Mouse (Mus musculus) hindbrain, postnatal 0 days (tissue): ENCODE measurements around the gene Acvr1b. TPM values are rescaled to one million over a fixed set of nuclear protein-coding genes. Genes with fewer than 3 reads are reported as not detected.

Source experiments
- ATAC-seq: fragments of 200-750 bp; cut with Nextera tagmentation; 2 replicates; pipeline ENCODE4 v1.8.0; 2017; ENCODE audit warnings: mild to moderate bottlenecking, moderate TSS enrichment, moderate library complexity
- DNase-seq: peaks from one replicate; pipeline ENCODE4 v3.0.0-alpha.2; 2015; ENCODE audit warnings: low spot score
- H3K27ac ChIP-seq: fragments of 300-500 bp; sonication (generic); 2 replicates; pipeline ENCODE4 v1.5.1; 2014; ENCODE audit warnings: mild to moderate bottlenecking
- H3K27me3 ChIP-seq: fragments of 300-500 bp; sonication (generic); 2 replicates; pipeline ENCODE4 v1.6.1; 2014; ENCODE audit warnings: low read length, mixed read lengths; ENCODE audit not compliant: insufficient read depth
- H3K36me3 ChIP-seq: fragments of 300-500 bp; sonication (generic); 2 replicates; pipeline ENCODE4 v1.6.1; 2014; ENCODE audit warnings: low read length, mixed read lengths; ENCODE audit not compliant: insufficient read depth
- H3K4me1 ChIP-seq: fragments of 300-500 bp; sonication (generic); 2 replicates; pipeline ENCODE4 v1.6.1; 2014; ENCODE audit warnings: antibody characterized with exemption, low read length, mixed read lengths; ENCODE audit not compliant: insufficient read depth
- H3K4me2 ChIP-seq: fragments of 300-500 bp; sonication (generic); 2 replicates; pipeline ENCODE4 v1.6.1; 2014; ENCODE audit warnings: low read depth, mild to moderate bottlenecking, low read length, moderate library complexity, mixed read lengths
- H3K4me3 ChIP-seq: fragments of 300-500 bp; sonication (generic); 2 replicates; pipeline ENCODE4 v1.5.1; 2014; ENCODE audit warnings: low read length
- H3K9ac ChIP-seq: fragments of 300-500 bp; sonication (generic); replicated peaks from 2 replicates; pipeline ENCODE4 v1.6.1; 2014; ENCODE audit warnings: mild to moderate bottlenecking, low read length, moderate library complexity, mixed read lengths
- H3K9me3 ChIP-seq: fragments of 300-500 bp; sonication (generic); 2 replicates; pipeline ENCODE4 v1.6.1; 2016; ENCODE audit warnings: low read length, mixed read lengths
- CTCF ChIP-seq: IDR thresholded peaks from 2 replicates; pipeline ENCODE4 v1.5.1; 2016; ENCODE audit warnings: antibody characterized with exemption, control low read depth, low read depth
- WGBS: fragments of 180-500 bp; shearing (Covaris S2); extraction: QIAGEN DNeasy Blood & Tissue Kit; methylation state at CpG from one replicate; pipeline ENCODE4 v1.1.7; 2014; 5-methylcytosine and 5-hydroxymethylcytosine counted together
- polyA plus RNA-seq: library from polyadenylated mRNA; unstranded; fragments of >200 nt; fragmentation: Nextera tagmentation; extraction: Ambion mirVana; gene quantifications from 2 replicates; pipeline ENCODE4 v1.2.1, GENCODE M21; 2015
- total RNA-seq: library from RNA; depleted of rRNA; stranded (reverse); fragments of >200 nt; gene quantifications from 2 replicates; pipeline ENCODE4 v1.2.3, GENCODE M21; 2014

The Acvr1b gene
- total and polyA plus RNA-seq, 2 experiments from 2014 or later = 14.6 to 74.5 TPM

GRCm38 (mm10) chr15:101239821-101240220 is 66.0 kb downstream of the Acvr1b start:
- H3K9me3 ChIP-seq = no peaks in the 10 kb centered on the region
- H3K36me3 ChIP-seq = no peaks in the 10 kb centered on the region
- no peak for TF ChIP-seq CTCF
- DNase-seq = no peak
- no peak overlapping the region for H3K27ac ChIP-seq
- no peak overlapping the region for H3K4me3 ChIP-seq
- no peak overlapping the region for H3K9ac ChIP-seq
- no peaks in the 10 kb centered on the region for H3K27me3 ChIP-seq
- no peak overlapping the region for H3K4me2 ChIP-seq
- H3K4me1 ChIP-seq = no peaks in the 10 kb centered on the region
- ATAC-seq = no peak
- 58% methylated on average over 8 of the region's 8 CpGs for WGBS

- H3K4me1 ChIP-seq = no peaks in the 10 kb centered on the region
- H3K9me3 ChIP-seq = no peaks in the 10 kb centered on the region
- TF ChIP-seq CTCF = peak; percentile 95
- H3K36me3 ChIP-seq = no peaks in the 10 kb centered on the region
- peak overlapping the region; percentile 48 for H3K4me2 ChIP-seq
- H3K27ac ChIP-seq = no peak overlapping the region
- H3K27me3 ChIP-seq = no peaks in the 10 kb centered on the region
- WGBS = 4% methylated on average over 10 of the region's 10 CpGs
- ATAC-seq = peak; percentile 57
- DNase-seq = peak; percentile 90
- H3K4me3 ChIP-seq = peak overlapping the region; percentile 10; the same call in 1 of the 2 replicates
- H3K9ac ChIP-seq = no peak overlapping the region; the same call in 1 of the 2 replicates
Observed at GRCm38 (mm10) chr15:101240799-101241204, 66.9 kb downstream of the Acvr1b start.

- H3K4me1 ChIP-seq = no peaks in the 10 kb centered on the region
- ATAC-seq = no peak
- 70% methylated on average over 9 of the region's 9 CpGs for WGBS
Observed at GRCm38 (mm10) chr15:101241236-101241635, 67.4 kb downstream of the Acvr1b start.

GRCm38 (mm10) chr15:101241853-101242252 is 68.0 kb downstream of the Acvr1b start:
- H3K27ac ChIP-seq = no peak overlapping the region
- no peak overlapping the region for H3K4me3 ChIP-seq
- no peak overlapping the region for H3K4me2 ChIP-seq
- H3K36me3 ChIP-seq = no peaks in the 10 kb centered on the region
- H3K9me3 ChIP-seq = no peaks in the 10 kb centered on the region
- no peak for DNase-seq
- no peaks in the 10 kb centered on the region for H3K27me3 ChIP-seq
- no peak for TF ChIP-seq CTCF
- H3K9ac ChIP-seq = no peak overlapping the region
- WGBS = 77% methylated on average over 9 of the region's 9 CpGs
- no peak for ATAC-seq
- no peaks in the 10 kb centered on the region; the same call in 1 of the 2 replicates for H3K4me1 ChIP-seq

More at GRCm38 (mm10) chr15:101241236-101241635, 67.4 kb downstream of the Acvr1b start:
- Histone ChIP-seq H3K4me2 (peak overlapping the region; percentile 48), H3K9ac (no peak overlapping the region; the same call in 1 of the 2 replicates), H3K27me3 (no peaks in the 10 kb centered on the region), H3K9me3 (no peaks in the 10 kb centered on the region), H3K4me3 (0 out of 2 replicates have a peak overlapping the region, but pooled peaks have one; percentile 10), H3K36me3 (no peaks in the 10 kb centered on the region), H3K27ac (no peak overlapping the region)
- no peak for TF ChIP-seq CTCF
- no peak for DNase-seq

- Histone ChIP-seq H3K4me3 (no peak overlapping the region), H3K4me1 (no peaks in the 10 kb centered on the region; the same call in 1 of the 2 replicates), H3K9me3 (no peaks in the 10 kb centered on the region), H3K4me2 (no peak overlapping the region), H3K36me3 (no peaks in the 10 kb centered on the region), H3K27ac (no peak overlapping the region), H3K9ac (no peak overlapping the region), H3K27me3 (no peaks in the 10 kb centered on the region)
- TF ChIP-seq CTCF = peak; percentile 34
- no peak for DNase-seq
- WGBS = 22% methylated on average over 8 of the region's 8 CpGs
- ATAC-seq = no peak
Observed at GRCm38 (mm10) chr15:101242645-101243044, 68.8 kb downstream of the Acvr1b start.

GRCm38 (mm10) chr15:101244012-101244411 is 70.1 kb downstream of the Acvr1b start:
- Histone ChIP-seq H3K27ac (no peak overlapping the region), H3K9ac (no peak overlapping the region), H3K4me1 (no peaks in the 10 kb centered on the region; the same call in 1 of the 2 replicates), H3K27me3 (no peaks in the 10 kb centered on the region), H3K9me3 (no peaks in the 10 kb centered on the region), H3K36me3 (no peaks in the 10 kb centered on the region), H3K4me2 (no peak overlapping the region), H3K4me3 (no peak overlapping the region)
- no peak for TF ChIP-seq CTCF
- no peak for ATAC-seq
- 68% methylated on average over 3 of the region's 3 CpGs for WGBS
- no peak for DNase-seq
